ENCODE assay signal across 16 mouse cellular contexts in the genomic region with DNA sequence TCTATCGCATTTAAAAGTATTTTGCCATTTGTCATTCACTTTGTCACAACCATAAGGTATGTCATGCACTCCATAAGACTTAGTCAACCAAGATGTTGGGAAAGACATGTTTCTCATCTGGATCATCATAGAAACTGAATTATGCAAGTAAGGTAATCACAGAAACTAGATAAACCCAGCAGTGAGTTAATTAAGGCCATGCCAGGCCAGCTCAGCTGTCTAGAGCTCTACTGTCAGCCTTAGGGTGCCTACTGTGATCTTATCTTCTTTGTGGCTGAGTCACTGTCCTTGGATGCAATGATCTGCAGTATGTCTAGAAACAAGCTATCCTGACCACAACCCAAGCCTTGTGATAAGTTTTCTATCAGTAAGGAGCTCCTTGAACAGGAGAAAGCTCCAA.
"Had no signal": no experiment of that assay in that cellular context is flagged by ENCODE, and none has a peak within 500 bp of the region (broad histone marks: within the 10 kb centered on the region; RNA-seq: fewer than 3 reads in every experiment).

No protein-coding gene starts in this region.

- H3K36me3 ChIP-seq: limb, embryonic 15.5 days; liver, embryonic 12.5 days; midbrain, embryonic 15.5 days; neural tube, embryonic 12.5 days had no signal

- H3K9me3 ChIP-seq: limb, embryonic 15.5 days; liver, embryonic 12.5 days; megakaryocyte, embryonic 14.5 days; midbrain, embryonic 15.5 days; neural tube, embryonic 12.5 days had no signal

- H3K9ac ChIP-seq: limb, embryonic 15.5 days; liver, embryonic 12.5 days; lung, embryonic 14.5 days; midbrain, embryonic 15.5 days; neural tube, embryonic 12.5 days had no signal

- H3K4me2 ChIP-seq: limb, embryonic 15.5 days; liver, embryonic 12.5 days; lung, embryonic 14.5 days; midbrain, embryonic 11.5 days; midbrain, embryonic 15.5 days; neural tube, embryonic 12.5 days had no signal

- H3K27ac ChIP-seq: kidney, postnatal 0 days; left cerebral cortex, adult 2 months; limb, embryonic 15.5 days; liver, embryonic 12.5 days; macrophage; midbrain, embryonic 15.5 days; neural tube, embryonic 12.5 days; stomach, postnatal 0 days had no signal

- H3K4me1 ChIP-seq: limb, embryonic 15.5 days; liver, embryonic 12.5 days; megakaryocyte, embryonic 14.5 days; midbrain, embryonic 15.5 days; neural tube, embryonic 12.5 days had no signal

- H3K27me3 ChIP-seq: limb, embryonic 15.5 days; liver, embryonic 12.5 days; megakaryocyte, embryonic 14.5 days; midbrain, embryonic 15.5 days; neural tube, embryonic 12.5 days had no signal

- ATAC-seq: liver, embryonic 12.5 days; midbrain, embryonic 15.5 days had no signal

- DNase-seq: kidney, adult 9 months; kidney, postnatal 4 days; lung, embryonic 14.5 days; lung, postnatal 14 days; right cerebral cortex, postnatal 14 days; thymus, postnatal 14 days had no signal

- H3K4me3 ChIP-seq: left cerebral cortex, adult 2 months; limb, embryonic 15.5 days; liver, embryonic 12.5 days; megakaryocyte, embryonic 14.5 days; midbrain, embryonic 15.5 days; neural tube, embryonic 12.5 days had no signal
